Mouse (Mus musculus) kidney, adult 2 months (tissue): Measurements from ENCODE around the gene Ostm1. TPM values are rescaled to one million over a fixed set of nuclear protein-coding genes. Genes with fewer than 3 reads are reported as not detected.
A peak's percentile ranks its signal among the peaks of the same experiment; 100 is the strongest.

ENCODE experiments used
- DNase-seq: peaks from one replicate; pipeline ENCODE4 v3.0.0; 2021
- H3K27ac ChIP-seq: fragments of 200-500 bp; 2 replicates; pipeline ENCODE4 v1.5.1; 2012; ENCODE audit warnings: low read depth, low read length, control low read depth, inconsistent platforms; ENCODE audit not compliant: insufficient read depth
- H3K27me3 ChIP-seq: fragments of 200-500 bp; replicated peaks from 2 replicates; pipeline ENCODE4 v1.6.1; 2012; ENCODE audit warnings: mild to moderate bottlenecking, moderate library complexity, low read length, inconsistent platforms; ENCODE audit not compliant: control insufficient read depth, insufficient read depth
- H3K36me3 ChIP-seq: fragments of 200-500 bp; 2 replicates; pipeline ENCODE4 v1.6.1; 2012; ENCODE audit warnings: mild to moderate bottlenecking, moderate library complexity, low read length, inconsistent platforms; ENCODE audit not compliant: control insufficient read depth, insufficient read depth
- H3K4me1 ChIP-seq: fragments of 200-500 bp; 2 replicates; pipeline ENCODE4 v1.6.1; 2011; ENCODE audit warnings: low read length; ENCODE audit not compliant: control insufficient read depth, insufficient read depth
- H3K4me3 ChIP-seq: fragments of 200-500 bp; 2 replicates; pipeline ENCODE4 v1.5.1; 2011; ENCODE audit warnings: mild to moderate bottlenecking, low read depth, low read length, control low read depth; ENCODE audit not compliant: insufficient read depth
- CTCF ChIP-seq: fragments of 200-500 bp; conservative IDR thresholded peaks from 2 replicates; pipeline ENCODE4 v1.5.1; 2011; ENCODE audit warnings: low read depth, mild to moderate bottlenecking, control low read depth, low read length, moderate library complexity, mixed read lengths; ENCODE audit not compliant: insufficient read depth, insufficient read length
- POLR2A ChIP-seq: fragments of 200-500 bp; IDR thresholded peaks from one replicate; pipeline ENCODE4 v1.6.1; 2011; ENCODE audit warnings: low read depth, low read length, control low read depth
- WGBS: fragments of 180-500 bp; shearing (Covaris S2); methylation state at CpG from one replicate; pipeline ENCODE4 v1.1.7; 2018; 5-methylcytosine and 5-hydroxymethylcytosine counted together
- polyA plus RNA-seq: library from polyadenylated mRNA; depleted of rRNA; stranded (reverse); fragments of >200 nt; gene quantifications from 2 replicates; pipeline ENCODE4 v1.2.3, GENCODE M21; 2012

Gene Ostm1
- polyA plus RNA-seq, 1 experiment, result 15.5 TPM

- DNase-seq, result peak; percentile 12
- TF ChIP-seq POLR2A (no peak), CTCF (no peak)
- Histone ChIP-seq H3K27ac (no peak overlapping the region), H3K27me3 (no peaks in the 10 kb centered on the region; the same call in 1 of the 2 replicates), H3K4me1 (no peaks in the 10 kb centered on the region), H3K36me3 (no peaks in the 10 kb centered on the region), H3K4me3 (no peak overlapping the region)
- 5% methylated on average over 12 of the region's 12 CpGs for WGBS
These were observed 21.4 kb upstream of the Ostm1 start for GRCm38 (mm10) chr10:42562272-42562671.

GRCm38 (mm10) chr10:42572567-42572966, 11.1 kb upstream of the Ostm1 start:
- no peak for TF ChIP-seq POLR2A
- H3K27me3 ChIP-seq, result no peaks in the 10 kb centered on the region; the same call in 1 of the 2 replicates

GRCm38 (mm10) chr10:42572971-42573370, 10.7 kb upstream of the Ostm1 start:
- no peaks in the 10 kb centered on the region; the same call in 1 of the 2 replicates for H3K27me3 ChIP-seq
- no peaks in the 10 kb centered on the region for H3K36me3 ChIP-seq
- DNase-seq, result no peak
- TF ChIP-seq CTCF, result no peak
- no peak for TF ChIP-seq POLR2A
- WGBS, result 3% methylated on average over 15 of the region's 15 CpGs
- no peak overlapping the region for H3K27ac ChIP-seq
- H3K4me1 ChIP-seq, result no peaks in the 10 kb centered on the region
- no peak overlapping the region for H3K4me3 ChIP-seq

More at GRCm38 (mm10) chr10:42572567-42572966, 11.1 kb upstream of the Ostm1 start:
- H3K36me3 ChIP-seq, result no peaks in the 10 kb centered on the region
- no peak overlapping the region for H3K4me3 ChIP-seq
- H3K4me1 ChIP-seq, result no peaks in the 10 kb centered on the region
- no peak for DNase-seq
- H3K27ac ChIP-seq, result no peak overlapping the region
- WGBS, result 2% methylated on average over 20 of the region's 20 CpGs

GRCm38 (mm10) chr10:42574639-42575038, 9.0 kb upstream of the Ostm1 start:
- no peak overlapping the region for H3K27ac ChIP-seq
- H3K27me3 ChIP-seq, result peaks cover 3% of the 10 kb centered on the region; the same call in 1 of the 2 replicates
- H3K4me3 ChIP-seq, result no peak overlapping the region
- TF ChIP-seq CTCF (no peak), POLR2A (no peak)
- no peak for DNase-seq
- no peaks in the 10 kb centered on the region for H3K4me1 ChIP-seq
- H3K36me3 ChIP-seq, result no peaks in the 10 kb centered on the region
- WGBS, result 2% methylated on average over 10 of the region's 10 CpGs

- Histone ChIP-seq H3K27ac (no peak overlapping the region), H3K27me3 (peaks cover 8% of the 10 kb centered on the region), H3K36me3 (no peaks in the 10 kb centered on the region), H3K4me1 (no peaks in the 10 kb centered on the region), H3K4me3 (no peak overlapping the region)
- 10% methylated on average over 15 of the region's 15 CpGs for WGBS
- DNase-seq, result no peak
- TF ChIP-seq CTCF, result no peak
- no peak for TF ChIP-seq POLR2A
These were observed 5.9 kb upstream of the Ostm1 start for GRCm38 (mm10) chr10:42577525-42578280.

GRCm38 (mm10) chr10:42578281-42578675, 5.3 kb upstream of the Ostm1 start:
- 8% methylated on average over 15 of the region's 15 CpGs for WGBS
- DNase-seq, result no peak
- Histone ChIP-seq H3K27ac (no peak overlapping the region), H3K36me3 (no peaks in the 10 kb centered on the region), H3K4me3 (no peak overlapping the region), H3K4me1 (no peaks in the 10 kb centered on the region), H3K27me3 (peaks cover 9% of the 10 kb centered on the region)
- no peak for TF ChIP-seq POLR2A
- no peak for TF ChIP-seq CTCF

GRCm38 (mm10) chr10:42578698-42579474, 4.7 kb upstream of the Ostm1 start:
- no peak overlapping the region for H3K4me3 ChIP-seq
- no peaks in the 10 kb centered on the region for H3K4me1 ChIP-seq

More at GRCm38 (mm10) chr10:42578698-42579474, 4.7 kb upstream of the Ostm1 start:
- DNase-seq, result no peak
- no peak for TF ChIP-seq POLR2A
- TF ChIP-seq CTCF, result no peak
- no peaks in the 10 kb centered on the region for H3K36me3 ChIP-seq
- WGBS, result 8% methylated on average over 22 of the region's 22 CpGs
- no peak overlapping the region for H3K27ac ChIP-seq
- H3K27me3 ChIP-seq, result peaks cover 13% of the 10 kb centered on the region
